Mouse (Mus musculus): Measurements from ENCODE around the gene Rpl13a. TPM values are rescaled to one million over a fixed set of nuclear protein-coding genes. Genes with fewer than 3 reads are reported as not detected.
"Not testable (repeated sequence)": the region's sequence is repeated elsewhere in the genome, so short reads cannot be mapped to it uniquely, and the experiment has no call there.

Gene Rpl13a
- 3,729 and 4,020 TPM in 2 replicates for polyA plus RNA-seq (2011; ENCODE audit: insufficient read depth, insufficient read length, low read depth, missing spikeins)

GRCm38 (mm10) chr7:45128624-45129246, at the start of gene Rpl13a:
Gene Rpl13a, minus strand, starts transcription at chr7:45128761.
- TF ChIP-seq CTCF (IDR thresholded peaks at IDR 0.05; ENCODE audit: low read depth, low read length) (peak; percentile 42), POLR2A (IDR thresholded peaks at IDR 0.05; ENCODE audit: insufficient read depth, low read length) (peak; percentile 64), EP300 (IDR thresholded peaks at IDR 0.05; ENCODE audit: insufficient read depth, low read depth, low read length) (peak; percentile 77; the same call in 1 of the 2 replicates)
- peak within 1 kb of the TSS; percentile 99 for H3K9ac ChIP-seq (ENCODE audit: low read depth, poor library complexity, severe bottlenecking)
- no peaks in the 10 kb centered on the region for H3K9me3 ChIP-seq (replicated peaks; ENCODE audit: control insufficient read depth, insufficient read depth, low read length, poor library complexity, severe bottlenecking)
- no peaks in the 10 kb centered on the region for H3K4me1 ChIP-seq (ENCODE audit: control insufficient read depth, insufficient read depth, low read length)
- H3K4me3 ChIP-seq (ENCODE audit: low read depth, low read length): peak within 1 kb of the TSS; percentile 96
- no peaks in the 10 kb centered on the region for H3K27me3 ChIP-seq (ENCODE audit: control insufficient read depth, insufficient read depth, low read length, poor library complexity, severe bottlenecking)
- H3K27ac ChIP-seq (ENCODE audit: insufficient read depth, low read length): peak within 1 kb of the TSS; percentile 96
- peaks cover 32% of the 10 kb centered on the region for H3K36me3 ChIP-seq (ENCODE audit: control insufficient read depth, insufficient read depth, low read length, poor library complexity, severe bottlenecking)

- peak overlapping the region; percentile 62 for H3K9ac ChIP-seq (ENCODE audit: low read depth, poor library complexity, severe bottlenecking)
- H3K4me3 ChIP-seq (ENCODE audit: low read depth, low read length): peak overlapping the region; percentile 55
- TF ChIP-seq POLR2A (IDR thresholded peaks at IDR 0.05; ENCODE audit: insufficient read depth, low read length) (no peak), EP300 (IDR thresholded peaks at IDR 0.05; ENCODE audit: insufficient read depth, low read depth, low read length) (no peak), CTCF (IDR thresholded peaks at IDR 0.05; ENCODE audit: low read depth, low read length) (no peak)
- H3K9me3 ChIP-seq (replicated peaks; ENCODE audit: control insufficient read depth, insufficient read depth, low read length, poor library complexity, severe bottlenecking): no peaks in the 10 kb centered on the region
- H3K4me1 ChIP-seq (ENCODE audit: control insufficient read depth, insufficient read depth, low read length): peaks cover 2% of the 10 kb centered on the region
- peaks cover 6% of the 10 kb centered on the region for H3K27me3 ChIP-seq (ENCODE audit: control insufficient read depth, insufficient read depth, low read length, poor library complexity, severe bottlenecking)
- no peaks in the 10 kb centered on the region for H3K36me3 ChIP-seq (ENCODE audit: control insufficient read depth, insufficient read depth, low read length, poor library complexity, severe bottlenecking)
- no peak overlapping the region for H3K27ac ChIP-seq (ENCODE audit: insufficient read depth, low read length)
Observed at GRCm38 (mm10) chr7:45176356-45176755, 47.8 kb upstream of the Rpl13a start.

- Histone ChIP-seq H3K4me1 (ENCODE audit: control insufficient read depth, insufficient read depth, low read length) (peaks cover 2% of the 10 kb centered on the region), H3K27ac (ENCODE audit: insufficient read depth, low read length) (no peak overlapping the region), H3K36me3 (ENCODE audit: control insufficient read depth, insufficient read depth, low read length, poor library complexity, severe bottlenecking) (no peaks in the 10 kb centered on the region), H3K4me3 (ENCODE audit: low read depth, low read length) (peak overlapping the region; percentile 55), H3K9me3 (replicated peaks; ENCODE audit: control insufficient read depth, insufficient read depth, low read length, poor library complexity, severe bottlenecking) (no peaks in the 10 kb centered on the region), H3K9ac (ENCODE audit: low read depth, poor library complexity, severe bottlenecking) (peak overlapping the region; percentile 62), H3K27me3 (ENCODE audit: control insufficient read depth, insufficient read depth, low read length, poor library complexity, severe bottlenecking) (peaks cover 6% of the 10 kb centered on the region)
- TF ChIP-seq EP300 (IDR thresholded peaks at IDR 0.05; ENCODE audit: insufficient read depth, low read depth, low read length) (no peak), CTCF (IDR thresholded peaks at IDR 0.05; ENCODE audit: low read depth, low read length) (no peak), POLR2A (IDR thresholded peaks at IDR 0.05; ENCODE audit: insufficient read depth, low read length) (no peak)
Observed at GRCm38 (mm10) chr7:45175929-45176328, 47.4 kb upstream of the Rpl13a start.

DNA sequence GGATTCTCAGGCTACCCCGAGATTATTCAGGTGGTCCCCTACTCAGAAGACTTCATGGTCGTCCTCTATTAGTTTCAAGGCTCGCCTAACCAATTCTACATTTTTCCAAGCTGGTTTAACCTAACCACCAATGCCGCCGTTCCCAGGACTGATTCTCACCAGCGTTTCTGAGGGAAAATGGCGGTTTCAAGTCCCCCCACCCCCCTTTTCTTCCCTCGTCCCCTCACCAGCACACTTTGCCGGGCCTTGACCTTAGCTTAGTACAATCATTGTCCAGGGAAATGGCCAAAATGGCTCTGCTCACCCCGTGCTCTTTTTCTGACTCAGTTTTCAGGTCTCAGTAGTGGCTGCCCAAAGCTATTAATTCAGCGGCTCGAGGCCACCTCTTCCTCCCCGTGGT, 46.8 kb upstream of the Rpl13a start:
- H3K4me3 ChIP-seq (ENCODE audit: low read depth, low read length): no peak overlapping the region
- H3K36me3 ChIP-seq (ENCODE audit: control insufficient read depth, insufficient read depth, low read length, poor library complexity, severe bottlenecking): no peaks in the 10 kb centered on the region
- H3K9ac ChIP-seq (ENCODE audit: low read depth, poor library complexity, severe bottlenecking): 0 out of 2 replicates have a peak overlapping the region, but pooled peaks have one; percentile 6
- H3K27me3 ChIP-seq (ENCODE audit: control insufficient read depth, insufficient read depth, low read length, poor library complexity, severe bottlenecking): peaks cover 6% of the 10 kb centered on the region
- TF ChIP-seq POLR2A (IDR thresholded peaks at IDR 0.05; ENCODE audit: insufficient read depth, low read length) (no peak), CTCF (IDR thresholded peaks at IDR 0.05; ENCODE audit: low read depth, low read length) (no peak), EP300 (IDR thresholded peaks at IDR 0.05; ENCODE audit: insufficient read depth, low read depth, low read length) (no peak)
- H3K9me3 ChIP-seq (replicated peaks; ENCODE audit: control insufficient read depth, insufficient read depth, low read length, poor library complexity, severe bottlenecking): no peaks in the 10 kb centered on the region
- H3K4me1 ChIP-seq (ENCODE audit: control insufficient read depth, insufficient read depth, low read length): peaks cover 2% of the 10 kb centered on the region
- H3K27ac ChIP-seq (ENCODE audit: insufficient read depth, low read length): no peak overlapping the region

DNA sequence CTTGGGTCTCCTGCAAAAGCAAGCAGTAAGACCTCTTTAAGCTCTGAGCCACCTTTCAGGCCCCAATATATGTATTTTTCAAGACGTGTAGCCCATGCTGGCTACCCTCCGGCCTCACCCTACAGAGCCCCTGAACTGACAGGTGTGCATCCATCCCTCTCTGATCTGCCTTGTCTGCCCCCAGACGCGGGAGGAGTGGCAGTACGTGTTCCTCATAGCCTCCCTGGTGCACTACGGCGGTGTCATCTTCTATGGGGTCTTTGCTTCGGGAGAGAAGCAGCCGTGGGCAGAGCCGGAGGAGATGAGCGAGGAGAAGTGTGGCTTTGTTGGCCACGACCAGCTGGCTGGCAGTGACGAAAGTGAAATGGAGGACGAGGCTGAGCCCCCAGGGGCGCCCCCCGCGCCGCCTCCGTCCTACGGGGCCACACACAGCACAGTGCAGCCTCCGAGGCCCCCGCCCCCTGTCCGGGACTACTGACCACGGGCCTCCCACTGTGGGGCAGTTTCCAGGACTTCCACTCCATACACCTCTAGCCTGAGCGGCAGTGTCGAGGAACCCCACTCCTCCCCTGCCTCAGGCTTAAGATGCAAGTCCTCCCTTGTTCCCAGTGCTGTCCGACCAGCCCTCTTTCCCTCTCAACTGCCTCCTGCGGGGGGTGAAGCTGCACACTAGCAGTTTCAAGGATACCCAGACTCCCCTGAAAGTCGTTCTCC, 46.2 kb upstream of the Rpl13a start:
- Histone ChIP-seq H3K27me3 (ENCODE audit: control insufficient read depth, insufficient read depth, low read length, poor library complexity, severe bottlenecking) (peaks cover 6% of the 10 kb centered on the region), H3K4me1 (ENCODE audit: control insufficient read depth, insufficient read depth, low read length) (peaks cover 2% of the 10 kb centered on the region), H3K9ac (ENCODE audit: low read depth, poor library complexity, severe bottlenecking) (0 out of 2 replicates have a peak overlapping the region, but pooled peaks have one; percentile 6), H3K9me3 (replicated peaks; ENCODE audit: control insufficient read depth, insufficient read depth, low read length, poor library complexity, severe bottlenecking) (peaks cover 3% of the 10 kb centered on the region; the same call in 1 of the 2 replicates), H3K36me3 (ENCODE audit: control insufficient read depth, insufficient read depth, low read length, poor library complexity, severe bottlenecking) (no peaks in the 10 kb centered on the region), H3K27ac (ENCODE audit: insufficient read depth, low read length) (no peak overlapping the region), H3K4me3 (ENCODE audit: low read depth, low read length) (peak overlapping the region; percentile 14; the same call in 1 of the 2 replicates)
- TF ChIP-seq EP300 (IDR thresholded peaks at IDR 0.05; ENCODE audit: insufficient read depth, low read depth, low read length) (peak; percentile 60; the same call in 1 of the 2 replicates), CTCF (IDR thresholded peaks at IDR 0.05; ENCODE audit: low read depth, low read length) (no peak), POLR2A (IDR thresholded peaks at IDR 0.05; ENCODE audit: insufficient read depth, low read length) (no peak)

- not testable (repeated sequence) for H3K36me3 ChIP-seq (ENCODE audit: control insufficient read depth, insufficient read depth, low read length, poor library complexity, severe bottlenecking); H3K4me1 ChIP-seq (ENCODE audit: control insufficient read depth, insufficient read depth, low read length); H3K4me3 ChIP-seq (ENCODE audit: low read depth, low read length); H3K9me3 ChIP-seq (replicated peaks; ENCODE audit: control insufficient read depth, insufficient read depth, low read length, poor library complexity, severe bottlenecking); H3K9ac ChIP-seq (ENCODE audit: low read depth, poor library complexity, severe bottlenecking); H3K27me3 ChIP-seq (ENCODE audit: control insufficient read depth, insufficient read depth, low read length, poor library complexity, severe bottlenecking); H3K27ac ChIP-seq (ENCODE audit: insufficient read depth, low read length)
- TF ChIP-seq CTCF (IDR thresholded peaks at IDR 0.05; ENCODE audit: low read depth, low read length): peak; percentile 17
Observed at GRCm38 (mm10) chr7:45173772-45174171, 45.2 kb upstream of the Rpl13a start.
